Mouse (Mus musculus): ENCODE data around the gene Rln3.
A peak's percentile ranks its signal among the peaks of the same experiment; 100 is the strongest.

- TF ChIP-seq CTCF (IDR thresholded peaks at IDR 0.05; ENCODE audit: borderline replicate concordance, extremely low read depth, insufficient read depth, insufficient read length) (peak; percentile 31; the same call in 1 of the 2 replicates), POLR2A (IDR thresholded peaks at IDR 0.05; ENCODE audit: borderline replicate concordance, extremely low read depth, insufficient read depth, insufficient read length, poor library complexity, severe bottlenecking) (no peak)
Observed at GRCm38 (mm10) chr8:84083829-84084241, 39.0 kb upstream of the Rln3 start.
